Mouse (Mus musculus): Measurements from ENCODE around the gene Chfr.
A peak's percentile ranks its signal among the peaks of the same experiment; 100 is the strongest.

Gene Chfr

DNA sequence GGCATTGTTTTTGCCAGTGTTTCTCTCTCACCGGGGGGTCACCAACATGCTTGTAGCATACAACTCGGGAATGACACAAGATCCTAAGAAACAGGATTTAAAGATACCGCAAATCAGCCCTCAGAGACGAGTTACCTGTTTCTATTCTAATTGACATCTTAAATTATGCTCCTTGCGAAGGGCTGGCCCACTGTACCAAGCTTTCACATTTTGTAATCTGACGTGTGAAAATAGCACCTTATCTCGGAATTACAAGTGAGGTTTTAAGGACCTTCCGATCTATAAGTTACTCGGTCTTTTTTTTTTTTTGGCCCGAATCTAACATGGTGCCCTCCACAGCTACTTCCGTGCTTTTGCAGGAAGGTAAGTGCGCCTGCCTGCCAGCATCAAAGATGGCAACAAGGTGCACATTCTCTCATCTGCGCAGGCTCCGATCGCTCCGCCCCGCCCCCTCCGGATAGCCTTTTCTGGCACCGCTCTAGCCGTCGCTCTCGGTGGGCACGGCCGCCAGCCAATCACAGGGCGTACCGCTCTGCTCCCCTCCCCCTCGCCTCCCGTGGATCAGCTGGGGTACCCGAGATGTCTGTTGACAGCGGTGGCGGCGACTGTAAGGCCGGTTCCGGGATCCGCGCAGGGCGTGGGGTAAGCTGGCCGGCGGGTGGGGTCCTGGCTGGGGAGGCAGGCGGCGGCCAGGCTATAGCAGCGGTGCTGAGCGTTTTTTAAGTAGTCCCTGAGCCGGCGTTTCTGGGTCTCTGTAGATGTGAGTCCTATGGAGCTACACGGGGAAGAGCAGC lies at the start of gene Chfr:
Gene Chfr (plus strand): TSS at position 550 of the 794 bp plus-strand sequence.
- DNase-seq (ENCODE audit: low spot score in 2 of 2) = peak; percentile 99 to 100

DNA sequence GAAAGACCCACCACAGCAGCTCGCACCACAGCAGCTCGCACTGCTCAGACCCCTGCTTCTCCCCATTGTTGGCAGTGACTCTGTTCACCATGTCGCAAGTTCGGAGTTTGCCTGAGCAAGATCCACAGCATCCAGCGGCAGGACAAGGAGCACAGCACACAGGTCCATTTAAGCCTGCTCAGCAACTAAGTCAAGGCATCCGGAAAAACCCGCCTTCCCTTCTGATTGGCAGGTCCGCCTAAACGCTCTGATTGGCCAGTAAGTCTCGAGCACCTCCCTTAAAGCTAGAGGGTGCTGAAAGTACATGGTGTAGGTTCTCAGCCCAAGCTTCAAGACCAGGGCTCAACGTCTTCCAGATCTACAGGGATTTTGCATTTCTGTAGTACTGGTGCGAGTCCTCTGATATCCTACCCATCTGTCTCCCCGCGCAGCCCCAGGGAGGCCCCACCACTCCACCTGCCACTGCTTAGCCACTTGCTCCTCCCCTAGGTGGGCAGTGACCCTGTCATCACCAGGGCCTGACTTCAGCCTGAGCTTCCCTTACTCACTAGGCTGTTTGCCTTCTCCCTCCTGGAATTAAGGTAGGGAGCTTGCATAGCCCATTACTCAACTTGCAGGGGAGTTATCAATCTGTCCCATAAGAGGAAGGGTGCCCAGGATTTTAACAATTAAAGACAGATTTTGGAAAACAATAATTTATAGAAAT lies 49.3 kb upstream of the Chfr start:
- DNase-seq (ENCODE audit: low spot score in 2 of 2) = no peak

- DNase-seq (ENCODE audit: low spot score in 2 of 2) = no peak
These were observed 44.1 kb upstream of the Chfr start for GRCm38 (mm10) chr5:110091546-110091945.

DNA sequence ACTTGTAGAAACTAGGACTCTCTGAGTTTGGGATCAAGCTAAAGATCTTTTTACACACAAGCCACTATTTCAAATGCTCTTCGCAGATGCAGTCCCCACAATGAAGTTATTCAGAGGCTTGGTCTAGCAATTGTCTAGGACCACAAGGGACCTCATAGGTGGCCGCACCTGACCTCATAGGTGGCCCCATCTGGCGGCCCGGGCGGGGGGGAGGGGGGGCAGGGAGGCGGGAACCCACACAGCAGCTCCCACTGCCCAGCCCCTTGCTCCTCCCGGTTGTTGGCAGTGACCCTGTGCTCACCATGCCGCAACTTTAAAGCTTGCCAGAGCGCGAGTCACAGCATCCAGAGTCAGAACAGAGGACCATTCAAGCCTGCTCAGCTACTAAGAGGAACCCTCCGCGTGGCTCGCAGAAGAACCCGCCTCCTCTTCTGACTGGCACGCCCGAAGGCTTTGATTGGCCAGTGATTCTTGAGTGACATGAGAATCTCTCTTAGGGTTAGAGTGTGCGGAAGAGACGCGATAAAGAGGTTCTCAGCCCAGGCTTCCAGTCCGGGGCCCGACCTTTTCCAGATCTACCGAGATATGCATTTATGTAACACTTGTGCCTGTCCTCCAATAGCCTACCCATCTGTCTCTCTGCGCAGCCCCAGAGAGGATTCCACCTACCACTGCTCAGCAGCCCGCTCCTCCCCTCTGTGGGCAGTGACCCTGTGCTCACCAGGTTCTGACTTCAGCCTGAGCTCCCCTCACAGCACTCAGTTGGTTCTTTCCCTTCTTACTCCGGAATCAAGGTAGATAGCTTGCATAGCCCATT lies 41.4 kb upstream of the Chfr start, which contains the start of gene Gm35315:
Gene Gm35315 (minus strand): TSS at position 391 of the 817 bp plus-strand sequence.
- DNase-seq (ENCODE audit: low spot score in 2 of 2) = peak; percentile 74 to 76

DNA sequence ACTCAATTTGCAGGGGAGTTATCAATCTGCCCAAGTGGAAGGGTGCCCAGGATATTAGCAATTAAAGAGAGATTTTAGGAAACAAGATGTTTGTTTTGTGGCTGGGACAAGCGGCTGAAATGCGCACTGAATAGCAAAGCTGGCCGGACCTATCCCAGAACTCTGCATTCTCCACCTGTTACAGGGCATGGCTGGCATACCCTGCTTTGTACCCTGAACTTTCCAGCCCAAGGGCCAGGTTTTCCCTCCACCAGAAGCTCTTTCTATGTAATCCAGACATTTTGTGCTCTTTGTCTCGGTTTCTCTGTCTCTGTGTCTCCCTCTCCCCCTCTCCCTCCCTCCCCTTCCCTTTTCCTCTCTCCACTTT lies 40.8 kb upstream of the Chfr start:
- DNase-seq (ENCODE audit: low spot score in 2 of 2) = no peak

DNA sequence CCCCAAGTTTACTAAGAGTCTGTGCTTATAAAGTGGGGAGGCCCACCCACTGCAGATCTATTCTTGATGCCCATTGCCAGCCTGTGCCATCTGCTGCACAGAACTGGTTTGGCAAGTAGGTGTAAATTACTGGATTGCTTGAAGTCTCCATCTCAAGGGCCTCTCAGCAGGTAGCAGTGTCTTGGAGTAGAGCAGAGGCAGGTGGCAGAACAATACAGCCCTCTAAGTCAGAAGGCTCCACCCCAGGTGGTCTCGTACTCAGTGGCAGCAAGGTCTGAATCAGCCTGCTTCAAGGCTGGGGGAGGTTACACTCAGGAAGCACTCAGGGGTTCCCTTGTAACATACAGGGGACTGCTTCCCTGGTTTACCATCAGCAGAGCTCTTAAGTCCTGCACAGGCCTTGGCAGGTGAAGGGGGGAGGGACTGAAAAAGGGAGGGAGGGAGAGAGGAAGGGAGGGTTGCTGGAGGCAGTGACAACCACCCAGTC lies 36.6 kb upstream of the Chfr start:
- peak in 1 of 2 experiments; percentile 22 for DNase-seq (ENCODE audit: low spot score in 2 of 2)

GRCm38 (mm10) chr5:110099656-110100580 lies 35.7 kb upstream of the Chfr start, which contains the start of gene Plcxd1:
Gene Plcxd1 (plus strand): TSS chr5:110099969.
- DNase-seq (ENCODE audit: low spot score in 2 of 2) = no peak

DNA sequence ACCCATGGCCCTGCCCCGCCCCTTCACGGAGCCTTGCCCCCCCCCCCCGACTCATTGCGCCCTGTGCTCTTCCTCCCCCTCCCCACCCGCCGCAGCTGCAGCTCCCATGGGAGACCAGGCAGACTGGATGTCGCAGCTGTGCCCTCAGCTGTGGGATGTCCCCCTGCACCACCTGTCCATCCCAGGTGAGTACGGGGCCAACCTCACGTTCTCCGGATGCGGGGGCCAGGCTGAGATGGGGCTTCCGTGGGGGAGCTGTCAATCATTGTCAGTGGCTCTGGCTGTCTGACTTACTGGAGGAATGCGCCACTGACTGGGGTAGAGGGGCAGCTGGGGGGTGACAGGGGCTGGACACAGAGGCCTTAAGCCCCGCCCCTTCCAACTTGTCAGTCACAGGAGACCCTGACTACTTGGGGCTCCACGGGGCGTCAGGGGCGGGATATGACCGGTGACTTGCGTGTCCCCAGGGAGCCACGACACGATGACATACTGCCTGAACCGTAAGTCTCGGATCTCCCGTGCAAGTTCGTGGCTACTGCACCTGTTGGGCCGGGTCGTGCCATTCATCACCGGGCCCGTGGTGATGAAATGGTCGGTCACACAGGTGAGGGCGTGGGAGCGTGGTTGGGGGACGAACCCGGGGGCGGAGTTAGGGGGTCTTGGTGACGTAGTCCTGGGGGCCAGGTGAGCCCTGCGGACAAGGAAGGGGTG lies 34.6 kb upstream of the Chfr start:
- peak; percentile 31 to 32 for DNase-seq (ENCODE audit: low spot score in 2 of 2)

- peak; percentile 48 to 59 for DNase-seq (ENCODE audit: low spot score in 2 of 2)
These were observed 33.8 kb upstream of the Chfr start for GRCm38 (mm10) chr5:110101716-110102347.

DNA sequence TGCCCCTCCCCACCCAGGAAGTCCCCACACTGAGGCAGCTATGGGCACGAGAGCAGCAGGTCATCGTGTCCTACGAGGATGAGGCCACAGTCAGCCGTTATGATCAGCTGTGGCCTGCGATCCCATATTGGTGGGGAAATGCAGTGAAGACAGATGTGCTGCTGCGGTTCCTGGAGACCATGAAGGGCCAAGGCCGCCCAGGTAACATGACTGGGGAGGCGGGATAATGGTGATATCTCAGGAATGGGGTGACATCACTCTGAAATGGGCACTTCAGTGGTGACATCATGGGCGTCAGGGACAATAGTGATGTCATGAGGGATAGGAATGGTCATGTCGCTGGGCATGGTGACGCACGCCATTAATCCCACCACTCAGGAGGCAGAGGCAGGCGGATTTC lies 33.2 kb upstream of the Chfr start:
- no peak for DNase-seq (ENCODE audit: low spot score in 2 of 2)

DNA sequence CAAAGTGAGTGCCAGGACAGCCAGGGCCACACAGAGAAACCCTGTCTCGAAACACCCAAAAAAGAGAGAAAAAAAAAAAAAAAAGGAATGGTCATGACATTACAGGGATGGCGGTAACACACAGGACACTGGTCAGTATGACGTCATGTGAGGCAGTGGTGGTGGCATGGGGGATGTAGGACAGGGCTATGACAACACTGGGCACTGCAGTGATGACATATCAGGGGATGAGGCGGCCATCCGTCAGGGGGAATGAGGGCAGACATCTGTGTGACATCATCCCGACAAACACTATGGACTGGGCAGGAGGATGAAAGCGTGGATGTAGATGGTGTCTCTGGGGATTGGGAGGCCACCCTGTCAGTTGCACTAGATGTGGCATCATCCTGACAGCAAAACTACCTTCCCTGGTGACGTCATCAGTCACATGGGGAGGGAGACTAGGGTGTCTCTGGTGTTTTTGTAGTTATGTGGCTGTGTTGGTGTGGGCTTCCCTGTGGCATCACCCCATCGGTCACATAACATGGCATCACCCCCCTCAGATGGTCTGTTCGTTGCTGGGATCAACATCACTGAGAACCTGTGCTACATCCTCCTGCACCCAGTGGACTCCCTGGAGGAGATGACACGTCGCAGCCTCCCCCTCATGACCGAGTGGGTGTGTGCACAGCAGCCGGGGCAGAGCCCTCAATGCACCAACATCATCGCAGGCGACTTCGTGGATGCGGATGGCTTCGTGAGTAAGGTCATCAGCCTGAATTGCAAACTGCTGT lies 32.6 kb upstream of the Chfr start:
- peak; percentile 11 to 16 for DNase-seq (ENCODE audit: low spot score in 2 of 2)

GRCm38 (mm10) chr5:110103901-110104615 lies 31.6 kb upstream of the Chfr start:
- DNase-seq (ENCODE audit: low spot score in 2 of 2) = no peak

GRCm38 (mm10) chr5:110104616-110105380 lies 30.8 kb upstream of the Chfr start:
- DNase-seq (ENCODE audit: low spot score in 2 of 2) = peak in 1 of 2 experiments; percentile 6

DNA sequence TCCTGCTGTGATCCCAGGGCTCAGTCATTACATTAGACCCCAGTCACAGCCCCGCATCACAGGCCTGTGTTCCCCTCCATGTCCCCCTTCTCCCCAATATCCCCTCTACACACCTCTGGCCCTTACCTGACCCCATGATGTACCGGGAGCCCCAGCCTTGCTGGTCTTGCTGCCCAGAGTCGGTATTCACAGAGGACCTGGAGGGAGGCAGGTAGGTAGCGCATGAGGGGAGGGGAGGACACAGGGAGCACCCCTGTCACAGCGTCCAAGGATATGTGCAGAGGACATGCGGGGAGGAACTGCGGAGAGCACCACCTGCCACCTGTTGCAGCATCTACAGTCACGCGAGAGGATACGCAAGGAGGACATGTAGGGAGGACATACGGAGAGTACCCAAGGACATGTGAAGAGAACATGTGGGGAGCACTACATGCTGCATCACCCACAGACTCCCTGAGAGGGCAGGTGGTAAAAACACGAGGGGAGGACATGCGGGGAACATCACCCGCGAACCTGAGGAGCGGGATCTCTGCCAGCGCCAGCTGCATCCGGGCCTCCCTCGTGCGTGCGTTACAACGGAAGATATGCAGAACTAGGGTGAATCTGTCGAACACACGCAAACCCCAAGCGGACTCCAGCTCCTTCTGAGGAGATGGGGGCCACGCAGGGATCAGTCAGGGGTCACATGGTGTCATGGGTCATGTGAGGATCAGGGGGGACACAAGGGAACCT lies 29.3 kb upstream of the Chfr start:
- no peak for DNase-seq (ENCODE audit: low spot score in 2 of 2)

GRCm38 (mm10) chr5:110106901-110107564 lies 28.6 kb upstream of the Chfr start:
- peak; percentile 21 to 42 for DNase-seq (ENCODE audit: low spot score in 2 of 2)

All from frontal cortex, postnatal 25 days (tissue).